14 mouse cellular contexts compared by ENCODE assay signal in the genomic region with DNA sequence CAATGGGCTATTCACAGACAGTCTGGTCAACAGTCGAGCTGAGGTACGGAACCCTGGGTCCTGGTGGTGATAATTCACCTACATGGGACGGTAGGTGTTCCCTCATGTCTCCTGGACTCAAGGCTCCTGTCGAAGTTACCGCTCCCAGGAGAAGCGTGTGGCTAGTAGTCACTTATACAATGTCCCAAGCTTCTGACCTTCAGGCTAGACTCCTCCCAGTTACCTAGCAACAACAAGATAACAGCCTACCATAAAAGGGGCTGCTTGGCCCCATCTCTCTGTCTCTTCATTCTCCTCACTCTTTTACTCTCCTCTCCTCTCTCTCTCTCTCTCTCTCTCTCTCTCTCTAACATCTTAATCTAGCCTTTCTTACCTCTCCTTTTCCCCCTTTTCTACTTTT.
"Had no signal": no experiment of that assay in that cellular context is flagged by ENCODE, and none has a peak within 500 bp of the region (broad histone marks: within the 10 kb centered on the region; RNA-seq: fewer than 3 reads in every experiment).

No protein-coding gene starts in this region.

- H3K9ac ChIP-seq: liver, embryonic 15.5 days; neural tube, embryonic 15.5 days had no signal

- H3K27me3 ChIP-seq: liver, embryonic 15.5 days; neural tube, embryonic 15.5 days had no signal

- DNase-seq: kidney, postnatal 14 days; lung, adult 2 months; lung, postnatal 4 days; midbrain, embryonic 14.5 days; right cerebral cortex, adult 18-20 months; right cerebral cortex, postnatal 25 days; thymus, postnatal 36 days had no signal

- H3K4me3 ChIP-seq: limb, embryonic 10.5 days; liver, embryonic 15.5 days; midbrain, embryonic 10.5 days; myocyte; neural tube, embryonic 15.5 days had no signal

- H3K4me1 ChIP-seq: limb, embryonic 10.5 days; liver, embryonic 15.5 days; neural tube, embryonic 15.5 days had no signal

- ATAC-seq: lung, postnatal 0 days had no signal

- H3K4me2 ChIP-seq: liver, embryonic 11.5 days; liver, embryonic 15.5 days; neural tube, embryonic 15.5 days had no signal

- H3K27ac ChIP-seq: limb, embryonic 10.5 days; liver, embryonic 15.5 days; midbrain, embryonic 10.5 days; neural tube, embryonic 15.5 days had no signal

- H3K9me3 ChIP-seq: limb, embryonic 10.5 days; liver, embryonic 15.5 days; midbrain, embryonic 10.5 days; neural tube, embryonic 15.5 days had no signal

- H3K36me3 ChIP-seq: liver, embryonic 15.5 days had no signal
